Mouse (Mus musculus) left cerebral cortex, adult 18-20 months (tissue): Measurements from ENCODE around the gene Gm8165. TPM values are rescaled to one million over a fixed set of nuclear protein-coding genes. Genes with fewer than 3 reads are reported as not detected.
"Not testable (repeated sequence)": the region's sequence is repeated elsewhere in the genome, so short reads cannot be mapped to it uniquely, and the experiment has no call there.

Source experiments
- DNase-seq, 2 experiments: peaks; one replicate each; pipeline ENCODE4 v3.0.0; 2021 to 2022; ENCODE audit warnings: low spot score in 2 of 2, mixed read lengths in 1 of 2
- long read RNA-seq, 2 experiments: library from polyadenylated mRNA; stranded (forward); transcript quantifications; one replicate each; pipeline ENCODE4 v2.0.0; 2021
- total RNA-seq, 2 experiments: library from RNA; stranded (reverse); gene quantifications; 2 replicates each; pipeline ENCODE4 v1.2.3; 2021

Gm8165 gene
- total RNA-seq = not detected
- long read RNA-seq, experiment 1 = 0 reads
- long read RNA-seq, experiment 2 = 0 reads

- DNase-seq = not testable (repeated sequence)
Measured at GRCm38 (mm10) chr14:43677099-43677498, at the start of gene Gm8165. TSS of gene Gm8165 (minus strand) at chr14:43677199.

GRCm38 (mm10) chr14:43697621-43698020 lies 20.6 kb upstream of the Gm8165 start, which contains the start of gene Gm7324:
TSS of gene Gm7324 (plus strand) at chr14:43697828.
- DNase-seq = not testable (repeated sequence)

Other genes with a start within 250 kb of the Gm8165 start
- gene Gm5799, start 133.6 kb downstream of the Gm8165 start, total RNA-seq = under 1 TPM in 1 of 2 experiments, not detected in 1; 0.35 TPM
- not detected for gene Gm17654, start 98.1 kb downstream of the Gm8165 start, total RNA-seq
- gene Gm10375, start 69.2 kb downstream of the Gm8165 start, total RNA-seq = not detected
- 1 to 10 TPM; 1.2 to 1.6 TPM for gene Gm7324, start 20.6 kb upstream of the Gm8165 start, total RNA-seq
- gene Gm16506, start 50.3 kb upstream of the Gm8165 start, total RNA-seq = not detected
- not detected for gene Gm6526, start 70.7 kb upstream of the Gm8165 start, total RNA-seq
- gene Gm8180, start 107.5 kb upstream of the Gm8165 start, total RNA-seq = not detected
- not detected for gene Ear1, start 198.3 kb upstream of the Gm8165 start, total RNA-seq
- gene Ear10, start 246.4 kb upstream of the Gm8165 start, total RNA-seq = not detected
- not detected for gene Gm8113, start 248.2 kb upstream of the Gm8165 start, total RNA-seq